Mouse (Mus musculus) lung, embryonic 15.5 days (tissue): ENCODE results near the gene Id1. TPM values are rescaled to one million over a fixed set of nuclear protein-coding genes. Genes with fewer than 3 reads are reported as not detected.

Source experiments
- ATAC-seq: fragments of 200-750 bp; cut with Nextera tagmentation; 2 replicates; pipeline ENCODE4 v1.8.0; 2017; ENCODE audit warnings: moderate number of reproducible peaks, borderline replicate concordance; ENCODE audit not compliant: low FRiP score, low TSS enrichment; ENCODE audit errors: extremely low read depth
- H3K27ac ChIP-seq: fragments of 300-500 bp; sonication (generic); 2 replicates; pipeline ENCODE4 v1.5.1; 2015; ENCODE audit warnings: moderate library complexity, mild to moderate bottlenecking, inconsistent platforms
- H3K27me3 ChIP-seq: fragments of 300-500 bp; sonication (generic); 2 replicates; pipeline ENCODE4 v1.6.1; 2015; ENCODE audit warnings: inconsistent platforms
- H3K36me3 ChIP-seq: fragments of 300-500 bp; sonication (generic); 2 replicates; pipeline ENCODE4 v1.6.1; 2015; ENCODE audit warnings: inconsistent platforms
- H3K4me1 ChIP-seq: fragments of 300-500 bp; sonication (generic); 2 replicates; pipeline ENCODE4 v1.6.1; 2015; ENCODE audit warnings: inconsistent platforms
- H3K4me2 ChIP-seq: fragments of 300-500 bp; sonication (generic); 2 replicates; pipeline ENCODE4 v1.6.1; 2015; ENCODE audit warnings: inconsistent platforms, mild to moderate bottlenecking, moderate library complexity
- H3K4me3 ChIP-seq: fragments of 300-500 bp; sonication (generic); 2 replicates; pipeline ENCODE4 v1.5.1; 2015; ENCODE audit warnings: mild to moderate bottlenecking, inconsistent platforms
- H3K9ac ChIP-seq: fragments of 300-500 bp; sonication (generic); 2 replicates; pipeline ENCODE4 v1.6.1; 2015; ENCODE audit warnings: inconsistent platforms
- H3K9me3 ChIP-seq: fragments of 300-500 bp; sonication (generic); 2 replicates; pipeline ENCODE4 v1.6.1; 2016; ENCODE audit warnings: inconsistent platforms
- WGBS: fragments of 180-500 bp; shearing (Covaris S2); methylation state at CpG from one replicate; pipeline ENCODE4 v1.1.7; 2015; 5-methylcytosine and 5-hydroxymethylcytosine counted together
- polyA plus RNA-seq: library from polyadenylated mRNA; unstranded; fragments of >200 nt; fragmentation: Nextera tagmentation; extraction: Ambion mirVana; gene quantifications from 2 replicates; pipeline ENCODE4 v1.2.1, GENCODE M21; 2015

Id1 gene
- polyA plus RNA-seq: 134 and 143 TPM in 2 replicates

DNA sequence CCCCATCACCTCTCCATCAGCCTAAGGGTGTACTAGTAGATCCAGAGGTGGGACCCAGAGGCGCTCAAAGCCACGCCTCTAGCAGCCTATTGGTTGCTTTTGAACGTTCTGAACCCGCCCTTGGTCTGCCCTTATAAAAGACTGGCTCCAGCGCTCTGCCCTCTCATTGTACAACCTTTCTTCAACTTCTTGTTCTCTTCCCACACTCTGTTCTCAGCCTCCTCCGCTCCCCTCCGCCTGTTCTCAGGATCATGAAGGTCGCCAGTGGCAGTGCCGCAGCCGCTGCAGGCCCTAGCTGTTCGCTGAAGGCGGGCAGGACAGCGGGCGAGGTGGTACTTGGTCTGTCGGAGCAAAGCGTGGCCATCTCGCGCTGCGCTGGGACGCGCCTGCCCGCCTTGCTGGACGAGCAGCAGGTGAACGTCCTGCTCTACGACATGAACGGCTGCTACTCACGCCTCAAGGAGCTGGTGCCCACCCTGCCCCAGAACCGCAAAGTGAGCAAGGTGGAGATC lies at the start of gene Id1:
Gene Id1, plus strand, starts transcription at position 162 of the 512 bp plus-strand sequence.
- no peaks in the 10 kb centered on the region for H3K27me3 ChIP-seq
- under 1% methylated on average over 28 of the region's 28 CpGs for WGBS
- peak within 1 kb of the TSS; percentile 56 for H3K4me3 ChIP-seq
- peak; percentile 68 for ATAC-seq
- peak within 1 kb of the TSS; percentile 96 for H3K27ac ChIP-seq
- no peaks in the 10 kb centered on the region for H3K36me3 ChIP-seq
- H3K4me2 ChIP-seq: peak within 1 kb of the TSS; percentile 80
- peak within 1 kb of the TSS; percentile 72 for H3K9ac ChIP-seq
- H3K9me3 ChIP-seq: no peaks in the 10 kb centered on the region
- peaks cover 66% of the 10 kb centered on the region for H3K4me1 ChIP-seq

DNA sequence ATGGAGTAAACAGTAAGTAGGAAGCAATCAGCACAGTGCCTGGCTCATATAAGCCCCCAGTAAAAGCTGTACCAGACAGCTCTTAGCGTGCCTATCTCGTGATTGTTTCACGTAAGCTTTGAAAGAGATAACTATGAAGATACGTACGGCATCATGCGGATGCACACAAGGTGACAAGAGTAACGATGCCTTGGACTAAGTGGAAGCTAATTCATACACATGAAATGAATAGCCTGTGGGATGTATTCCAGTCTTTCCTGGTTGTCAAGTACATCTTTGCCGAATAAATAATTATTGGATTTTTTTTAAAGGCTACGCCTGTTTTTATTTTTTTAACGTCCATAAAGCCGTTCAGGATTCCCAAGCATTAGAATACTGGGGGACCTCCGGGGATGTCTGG lies 49.7 kb upstream of the Id1 start:
- peak overlapping the region; percentile 8 for H3K9ac ChIP-seq
- H3K27ac ChIP-seq: peak overlapping the region; percentile 51
- peaks cover 95% of the 10 kb centered on the region for H3K36me3 ChIP-seq
- 59% methylated on average over 12 of the region's 12 CpGs for WGBS
- H3K4me1 ChIP-seq: peaks cover 6% of the 10 kb centered on the region; the same call in 1 of the 2 replicates
- no peaks in the 10 kb centered on the region for H3K9me3 ChIP-seq
- peak overlapping the region; percentile 47 for H3K4me3 ChIP-seq
- H3K27me3 ChIP-seq: no peaks in the 10 kb centered on the region
- peak overlapping the region; percentile 40 for H3K4me2 ChIP-seq
- no peak for ATAC-seq

DNA sequence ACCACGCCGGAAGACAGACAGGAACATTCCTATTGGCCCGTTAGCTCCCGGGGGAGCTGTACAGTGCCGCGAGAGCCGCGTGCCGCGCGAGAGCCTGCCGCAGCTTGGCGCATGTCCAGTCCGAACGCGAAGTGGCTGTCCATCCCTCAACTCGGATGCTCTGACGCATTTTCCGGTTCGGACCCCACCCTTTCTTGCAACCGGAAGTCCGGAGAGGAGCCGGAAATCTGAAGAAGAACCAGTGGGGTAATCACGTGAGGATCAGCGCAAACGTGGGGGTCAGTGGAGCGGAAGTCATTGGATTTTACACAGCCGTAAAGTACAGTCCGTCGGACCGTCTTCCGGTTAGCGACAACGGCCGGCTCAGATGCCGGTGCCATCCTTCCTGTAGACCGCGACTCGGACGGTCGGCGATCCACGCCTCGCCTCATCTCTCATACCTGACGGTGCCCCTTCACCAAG lies 49.2 kb upstream of the Id1 start, which contains the start of gene Mcts2:
Gene Mcts2, plus strand, starts transcription at position 230 of the 462 bp plus-strand sequence.
- Histone ChIP-seq H3K27me3 (no peaks in the 10 kb centered on the region), H3K4me1 (peaks cover 6% of the 10 kb centered on the region; the same call in 1 of the 2 replicates), H3K4me3 (peak within 1 kb of the TSS; percentile 47), H3K27ac (peak within 1 kb of the TSS; percentile 51), H3K9me3 (no peaks in the 10 kb centered on the region), H3K36me3 (peaks cover 90% of the 10 kb centered on the region), H3K9ac (peak within 1 kb of the TSS; percentile 23), H3K4me2 (peak within 1 kb of the TSS; percentile 55)
- 48% methylated on average over 45 of the region's 45 CpGs for WGBS
- ATAC-seq: peak; percentile 95

DNA sequence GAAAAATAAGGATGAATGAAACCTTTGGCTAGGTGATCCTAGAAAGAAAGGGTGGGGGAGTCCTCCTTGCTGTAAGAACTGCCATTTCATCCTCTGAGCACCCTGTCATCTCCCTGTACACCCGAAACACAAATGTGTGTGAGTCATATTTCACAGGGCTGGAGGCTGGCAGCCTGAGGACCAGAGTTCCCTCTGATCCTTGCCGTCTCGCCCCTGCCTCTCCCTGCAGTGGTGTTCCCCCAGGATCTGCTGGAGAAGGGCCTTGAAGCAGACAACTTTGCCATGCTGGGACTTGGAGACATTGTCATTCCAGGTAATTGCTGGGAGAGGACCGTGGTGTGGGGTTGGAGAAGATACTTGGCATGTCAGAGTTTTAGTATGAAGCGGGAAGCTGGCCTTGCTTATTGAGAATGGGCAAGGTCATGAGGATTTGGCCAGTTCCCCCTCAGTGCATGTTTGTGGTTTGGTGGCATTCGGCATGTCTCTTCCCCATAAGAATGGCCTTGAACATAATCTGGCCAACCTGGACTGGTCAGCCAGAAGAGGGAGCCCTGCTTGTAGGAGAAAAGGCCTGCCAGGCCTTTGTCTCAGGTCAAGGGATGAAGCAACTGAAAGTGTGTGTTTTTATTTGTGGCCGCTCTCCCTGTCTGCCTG lies 44.4 kb upstream of the Id1 start:
- H3K36me3 ChIP-seq: peaks cover 56% of the 10 kb centered on the region
- no peaks in the 10 kb centered on the region for H3K27me3 ChIP-seq
- ATAC-seq: no peak
- no peak overlapping the region for H3K4me3 ChIP-seq
- 66% methylated on average over 7 of the region's 7 CpGs for WGBS
- peaks cover 30% of the 10 kb centered on the region for H3K4me1 ChIP-seq
- H3K9me3 ChIP-seq: no peaks in the 10 kb centered on the region
- H3K9ac ChIP-seq: no peak overlapping the region
- no peak overlapping the region for H3K27ac ChIP-seq
- H3K4me2 ChIP-seq: no peak overlapping the region

DNA sequence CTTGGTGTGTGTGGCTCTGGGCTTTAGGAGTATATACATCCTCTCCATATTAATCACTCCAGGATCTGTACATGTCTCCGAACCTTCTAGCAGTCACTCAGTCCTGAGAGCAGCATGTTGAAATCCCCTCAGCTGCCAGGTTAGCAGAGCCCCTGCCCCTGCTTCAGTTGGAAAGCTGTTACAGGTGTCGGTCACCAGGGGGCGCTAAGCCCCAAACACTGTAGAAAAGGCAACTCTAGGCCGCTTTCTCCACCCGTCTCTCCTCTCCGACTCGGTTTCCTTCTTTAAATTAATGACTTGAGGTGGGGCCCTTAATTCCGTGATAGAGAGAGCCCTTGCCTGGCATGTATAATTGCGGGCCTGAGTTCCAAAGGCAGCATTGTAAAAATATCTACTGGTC lies 42.8 kb upstream of the Id1 start:
- Histone ChIP-seq H3K36me3 (peaks cover 50% of the 10 kb centered on the region), H3K4me1 (peaks cover 27% of the 10 kb centered on the region)

DNA sequence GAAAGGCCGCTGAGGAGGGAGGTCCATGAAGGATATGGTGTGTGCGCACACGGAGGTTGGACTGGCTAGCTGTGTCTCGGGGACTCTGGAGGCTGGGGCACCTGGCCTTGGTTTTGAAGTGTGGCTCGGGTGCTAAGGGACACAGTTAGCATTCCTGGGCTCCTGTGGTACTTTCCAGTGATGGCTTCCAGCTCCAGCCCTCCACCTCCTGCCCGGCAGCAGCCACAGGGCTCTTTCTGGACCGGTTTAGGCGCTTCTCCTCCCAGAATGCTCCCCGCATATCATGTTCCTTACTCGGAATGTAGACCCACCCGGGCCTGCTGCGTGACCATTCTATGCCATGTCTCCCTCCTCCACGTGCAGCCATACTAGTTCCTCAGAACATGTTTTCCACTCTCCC lies 42.3 kb upstream of the Id1 start:
- Histone ChIP-seq H3K9me3 (no peaks in the 10 kb centered on the region), H3K4me3 (no peak overlapping the region), H3K27ac (peak overlapping the region; percentile 83), H3K4me1 (peaks cover 27% of the 10 kb centered on the region), H3K4me2 (peak overlapping the region; percentile 41), H3K36me3 (peaks cover 50% of the 10 kb centered on the region), H3K27me3 (no peaks in the 10 kb centered on the region), H3K9ac (0 out of 2 replicates have a peak overlapping the region, but pooled peaks have one; percentile 1)
- WGBS: 82% methylated on average over 13 of the region's 13 CpGs
- no peak for ATAC-seq

More for the DNA sequence above, 42.8 kb upstream of the Id1 start:
- Histone ChIP-seq H3K27me3 (no peaks in the 10 kb centered on the region), H3K9ac (0 out of 2 replicates have a peak overlapping the region, but pooled peaks have one; percentile 1), H3K4me3 (0 out of 2 replicates have a peak overlapping the region, but pooled peaks have one; percentile 11), H3K27ac (peak overlapping the region; percentile 83), H3K9me3 (no peaks in the 10 kb centered on the region), H3K4me2 (peak overlapping the region; percentile 41)
- 9% methylated on average over 9 of the region's 9 CpGs for WGBS
- no peak for ATAC-seq

DNA sequence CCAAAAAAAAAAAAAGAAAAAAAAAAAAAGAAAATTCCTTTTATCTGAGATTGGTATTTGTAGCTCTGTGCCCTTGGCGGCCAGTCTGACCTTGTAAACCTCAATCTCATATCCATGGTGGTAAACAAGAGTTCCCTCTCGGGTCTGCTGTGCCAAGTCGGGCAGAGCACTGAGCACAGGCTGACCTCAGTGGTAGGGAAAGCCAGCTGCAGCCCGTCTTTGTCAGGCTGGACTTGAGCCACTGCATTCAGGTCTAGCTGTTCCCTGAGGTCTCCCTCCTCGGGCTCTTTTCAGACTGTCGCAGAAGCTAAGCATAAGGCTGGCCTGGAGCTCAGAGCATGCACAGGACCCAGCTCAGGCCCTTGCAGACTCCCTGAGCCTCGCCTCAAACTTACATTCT lies 41.3 kb upstream of the Id1 start:
- H3K27ac ChIP-seq: peak overlapping the region; percentile 83
- no peak overlapping the region for H3K9ac ChIP-seq
- ATAC-seq: peak; percentile 76

DNA sequence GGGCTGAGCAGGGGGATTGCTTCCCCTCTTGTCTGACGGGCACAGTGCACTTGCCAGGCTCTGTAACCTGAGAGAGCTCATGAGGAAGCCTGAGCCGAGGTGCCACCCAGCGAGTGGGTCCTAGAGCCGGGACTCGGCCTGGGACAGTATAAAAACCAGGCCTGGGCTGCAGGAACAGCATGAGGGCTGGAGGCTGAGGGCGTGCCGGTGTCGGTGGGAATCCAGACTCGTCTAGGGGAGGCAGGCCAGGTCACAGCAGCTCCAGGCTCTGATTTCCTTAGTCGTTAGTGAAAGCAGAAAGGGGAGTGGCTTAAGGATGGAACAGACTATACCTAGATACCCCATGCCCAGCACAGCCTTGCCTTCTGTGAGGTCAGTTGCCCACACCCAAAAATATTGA lies 40.0 kb upstream of the Id1 start:
- H3K4me1 ChIP-seq: peaks cover 27% of the 10 kb centered on the region
- H3K9me3 ChIP-seq: no peaks in the 10 kb centered on the region
- H3K27ac ChIP-seq: peak overlapping the region; percentile 83
- no peaks in the 10 kb centered on the region for H3K27me3 ChIP-seq
- no peak overlapping the region for H3K9ac ChIP-seq
- H3K4me3 ChIP-seq: no peak overlapping the region
- H3K4me2 ChIP-seq: no peak overlapping the region
- ATAC-seq: no peak
- peaks cover 53% of the 10 kb centered on the region for H3K36me3 ChIP-seq
- WGBS: 63% methylated on average over 10 of the region's 10 CpGs

More for the DNA sequence above, 41.3 kb upstream of the Id1 start:
- 41% methylated on average over 7 of the region's 7 CpGs for WGBS
- H3K4me2 ChIP-seq: no peak overlapping the region
- peaks cover 50% of the 10 kb centered on the region for H3K36me3 ChIP-seq
- H3K9me3 ChIP-seq: no peaks in the 10 kb centered on the region
- H3K4me1 ChIP-seq: peaks cover 27% of the 10 kb centered on the region
- no peaks in the 10 kb centered on the region for H3K27me3 ChIP-seq
- H3K4me3 ChIP-seq: no peak overlapping the region

DNA sequence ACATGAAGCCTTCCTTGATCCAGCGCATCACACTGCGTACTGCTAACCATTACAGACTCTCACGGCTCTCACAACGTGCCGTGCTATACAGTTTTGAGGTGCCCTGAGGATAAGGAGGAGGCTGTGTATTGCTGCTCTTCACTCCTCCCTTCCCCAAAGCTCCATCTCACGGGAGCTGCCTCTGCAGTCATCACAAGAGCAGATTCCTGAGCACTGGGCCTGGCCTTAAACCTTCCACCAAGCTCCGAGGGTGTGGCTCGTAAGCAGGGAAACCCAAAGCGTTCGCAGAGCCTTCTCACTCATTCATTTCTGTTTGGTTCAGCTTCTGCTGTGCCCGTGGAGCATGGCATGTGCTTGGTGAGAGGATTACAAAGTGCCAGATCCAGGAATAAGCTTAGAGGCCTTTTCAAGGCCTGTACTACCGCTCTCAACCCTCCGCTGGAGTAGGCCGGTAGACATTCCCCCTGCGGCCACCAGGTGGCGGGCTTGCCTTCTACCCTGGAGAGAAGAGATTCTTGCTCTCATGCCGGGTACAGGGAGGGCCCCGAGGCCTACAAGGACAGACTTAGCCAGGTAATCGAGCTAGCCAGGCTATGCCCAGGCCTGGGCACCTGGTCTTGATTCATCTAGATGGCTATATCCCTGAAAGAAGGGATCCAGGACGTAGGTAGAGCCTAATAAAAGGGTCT lies 39.4 kb upstream of the Id1 start:
- peak overlapping the region; percentile 46; the same call in 1 of the 2 replicates for H3K9ac ChIP-seq
- H3K36me3 ChIP-seq: peaks cover 57% of the 10 kb centered on the region
- no peaks in the 10 kb centered on the region for H3K27me3 ChIP-seq
- peaks cover 27% of the 10 kb centered on the region for H3K4me1 ChIP-seq
- H3K27ac ChIP-seq: peak overlapping the region; percentile 83
- H3K9me3 ChIP-seq: no peaks in the 10 kb centered on the region
- H3K4me3 ChIP-seq: no peak overlapping the region
- ATAC-seq: peak; percentile 50
- no peak overlapping the region for H3K4me2 ChIP-seq
- 42% methylated on average over 20 of the region's 20 CpGs for WGBS

DNA sequence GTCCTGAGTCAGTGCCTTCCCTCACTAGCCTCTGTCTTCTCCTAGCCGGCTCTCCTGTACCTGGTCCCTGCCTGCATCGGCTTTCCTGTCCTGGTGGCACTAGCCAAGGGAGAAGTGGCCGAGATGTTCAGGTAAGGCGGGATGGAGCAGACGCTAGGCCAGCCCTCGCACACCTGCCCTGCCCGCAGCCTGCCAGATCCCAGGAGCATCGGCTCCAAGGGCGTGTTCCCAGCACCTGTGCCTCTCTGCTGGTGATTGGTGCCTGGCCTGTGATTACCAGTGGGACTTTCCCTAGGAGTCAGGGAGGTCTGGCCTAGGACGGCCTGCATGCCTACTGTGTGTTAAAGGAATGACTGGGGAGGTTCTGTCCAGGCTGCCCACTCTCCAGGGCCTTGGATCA lies 35.9 kb upstream of the Id1 start:
- ATAC-seq: no peak
- Histone ChIP-seq H3K4me2 (no peak overlapping the region), H3K9ac (no peak overlapping the region), H3K9me3 (no peaks in the 10 kb centered on the region), H3K4me3 (no peak overlapping the region), H3K4me1 (peaks cover 12% of the 10 kb centered on the region; the same call in 1 of the 2 replicates), H3K27me3 (no peaks in the 10 kb centered on the region), H3K36me3 (peaks cover 91% of the 10 kb centered on the region), H3K27ac (no peak overlapping the region)
- 88% methylated on average over 10 of the region's 10 CpGs for WGBS

DNA sequence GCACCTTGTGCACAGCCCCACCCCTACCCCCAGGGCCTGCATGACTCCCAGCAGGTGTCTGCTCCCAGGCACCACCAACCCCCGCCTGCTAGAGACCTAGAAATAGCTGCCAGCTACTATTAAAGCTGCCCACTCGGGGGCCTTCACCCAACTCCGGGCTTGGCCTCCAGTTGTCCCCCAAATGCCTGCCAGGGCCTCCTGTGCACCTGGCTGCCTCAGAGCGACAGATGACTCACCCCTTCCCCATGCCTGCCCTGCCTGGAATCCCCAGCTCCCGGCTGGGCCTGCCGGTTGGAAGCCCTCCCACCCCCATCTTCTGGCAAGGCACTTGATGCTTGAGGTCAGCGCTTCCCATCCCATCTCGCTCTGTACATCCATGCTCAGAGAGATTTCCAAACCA lies 35.3 kb upstream of the Id1 start:
- Histone ChIP-seq H3K4me3 (no peak overlapping the region), H3K4me2 (no peak overlapping the region), H3K27me3 (no peaks in the 10 kb centered on the region), H3K36me3 (peaks cover 90% of the 10 kb centered on the region), H3K27ac (no peak overlapping the region), H3K9ac (no peak overlapping the region), H3K4me1 (peaks cover 13% of the 10 kb centered on the region), H3K9me3 (no peaks in the 10 kb centered on the region)
- ATAC-seq: no peak
- 91% methylated on average over 8 of the region's 8 CpGs for WGBS
